16 mouse cellular contexts compared by ENCODE assay signal in genomic region chr2:39157916-39158315, GRCm38 (mm10). TPM values are rescaled to one million over a fixed set of nuclear protein-coding genes. Genes with fewer than 3 reads are reported as not detected.
A peak's percentile ranks its signal among the peaks of the same experiment; 100 is the strongest.
DNase-seq lines count a peak whose midpoint lies in the region; ATAC-seq and TF ChIP-seq lines count a peak whose summit lies in the region.
"Had no signal": no experiment of that assay in that cellular context is flagged by ENCODE, and none has a peak within 500 bp of the region (broad histone marks: within the 10 kb centered on the region; RNA-seq: fewer than 3 reads in every experiment).

No protein-coding gene starts in this region.

- no peaks in the 10 kb centered on the region for H3K27me3 ChIP-seq in heart, embryonic 11.5 days (ENCODE audit: control insufficient read depth, insufficient read depth, low read length)
- H3K27me3 ChIP-seq in kidney, postnatal 0 days (ENCODE audit: insufficient read depth, low read length), result no peaks in the 10 kb centered on the region
- no peaks in the 10 kb centered on the region for H3K27me3 ChIP-seq in kidney, embryonic 16.5 days (ENCODE audit: insufficient read depth, low read length)
- H3K27me3 ChIP-seq in midbrain, postnatal 0 days (ENCODE audit: insufficient read depth, low read length), result no peaks in the 10 kb centered on the region
- no peaks in the 10 kb centered on the region for H3K27me3 ChIP-seq in midbrain, embryonic 16.5 days (ENCODE audit: control insufficient read depth, insufficient read depth, low read depth, low read length)
- H3K27me3 ChIP-seq: embryonic facial prominence, embryonic 12.5 days; hindbrain, embryonic 15.5 days; limb, embryonic 13.5 days had no signal

- H3K9me3 ChIP-seq in heart, embryonic 11.5 days (replicated peaks; ENCODE audit: control insufficient read depth, low read length), result no peaks in the 10 kb centered on the region
- no peaks in the 10 kb centered on the region for H3K9me3 ChIP-seq in kidney, postnatal 0 days (replicated peaks; ENCODE audit: low read length)
- H3K9me3 ChIP-seq in kidney, embryonic 16.5 days (ENCODE audit: low read length), result no peaks in the 10 kb centered on the region
- H3K9me3 ChIP-seq in midbrain, postnatal 0 days (ENCODE audit: low read length), result no peaks in the 10 kb centered on the region
- H3K9me3 ChIP-seq in midbrain, embryonic 16.5 days (replicated peaks; ENCODE audit: control insufficient read depth, low read length, poor library complexity, severe bottlenecking), result no peaks in the 10 kb centered on the region
- H3K9me3 ChIP-seq: embryonic facial prominence, embryonic 12.5 days; hindbrain, embryonic 15.5 days; limb, embryonic 13.5 days had no signal

- H3K36me3 ChIP-seq in heart, embryonic 11.5 days (ENCODE audit: control insufficient read depth, insufficient read depth, low read length), result no peaks in the 10 kb centered on the region
- no peaks in the 10 kb centered on the region for H3K36me3 ChIP-seq in kidney, postnatal 0 days (ENCODE audit: insufficient read depth, low read length)
- no peaks in the 10 kb centered on the region for H3K36me3 ChIP-seq in kidney, embryonic 16.5 days (ENCODE audit: insufficient read depth, low read length)
- H3K36me3 ChIP-seq in midbrain, postnatal 0 days (ENCODE audit: insufficient read depth, low read length), result peaks cover 3% of the 10 kb centered on the region; the same call in 1 of the 2 replicates
- peaks cover 4% of the 10 kb centered on the region; the same call in 1 of the 2 replicates for H3K36me3 ChIP-seq in midbrain, embryonic 16.5 days (ENCODE audit: control insufficient read depth, insufficient read depth, low read length)

- no peak for ATAC-seq in heart, embryonic 11.5 days (replicated peaks; ENCODE audit: insufficient number of reproducible peaks, low FRiP score, low TSS enrichment)
- no peak for ATAC-seq in kidney, postnatal 0 days (replicated peaks; ENCODE audit: low FRiP score, low read depth)
- ATAC-seq in kidney, embryonic 16.5 days (ENCODE audit: low FRiP score, low TSS enrichment), result no peak
- no peak for ATAC-seq in midbrain, postnatal 0 days (ENCODE audit: low FRiP score)
- no peak for ATAC-seq in midbrain, embryonic 16.5 days
- no peak for ATAC-seq in activated CD4-positive, CD25-positive, alpha-beta regulatory T cell, adult 4 months
- ATAC-seq: intestine, postnatal 0 days had no signal

- no peak overlapping the region for H3K9ac ChIP-seq in heart, embryonic 11.5 days (ENCODE audit: low read depth, low read length)
- H3K9ac ChIP-seq in kidney, postnatal 0 days (ENCODE audit: low read depth, low read length), result no peak overlapping the region
- H3K9ac ChIP-seq in kidney, embryonic 16.5 days (replicated peaks; ENCODE audit: low read length), result no peak overlapping the region
- no peak overlapping the region for H3K9ac ChIP-seq in midbrain, postnatal 0 days (replicated peaks; ENCODE audit: low read length, poor library complexity, severe bottlenecking)
- no peak overlapping the region for H3K9ac ChIP-seq in midbrain, embryonic 16.5 days (ENCODE audit: low read depth, low read length)
- H3K9ac ChIP-seq: embryonic facial prominence, embryonic 12.5 days; hindbrain, embryonic 15.5 days; limb, embryonic 13.5 days had no signal

- no peak overlapping the region for H3K4me2 ChIP-seq in heart, embryonic 11.5 days
- H3K4me2 ChIP-seq in kidney, postnatal 0 days (ENCODE audit: low read length), result no peak overlapping the region
- H3K4me2 ChIP-seq in kidney, embryonic 16.5 days (replicated peaks; ENCODE audit: low read depth, low read length), result no peak overlapping the region
- H3K4me2 ChIP-seq in midbrain, postnatal 0 days (ENCODE audit: low read depth, low read length, poor library complexity, severe bottlenecking), result no peak overlapping the region
- H3K4me2 ChIP-seq in midbrain, embryonic 16.5 days (ENCODE audit: low read length), result no peak overlapping the region
- H3K4me2 ChIP-seq: embryonic facial prominence, embryonic 12.5 days; hindbrain, embryonic 15.5 days; limb, embryonic 13.5 days had no signal

- peak; percentile 9 for DNase-seq in heart, adult 11 months
- DNase-seq in kidney, postnatal 0 days (ENCODE audit: low spot score), result peak; percentile 55
- peak; percentile 4 for DNase-seq in midbrain, postnatal 0 days (ENCODE audit: low spot score)
- DNase-seq: adrenal gland, adult 2 months; cerebellum, adult 18-20 months; gastrocnemius, postnatal 25 days; lung, postnatal 36 days; right cerebral cortex, postnatal 14 days had no signal

- 72% methylated on average over 1 of the region's 1 CpGs for WGBS in heart, embryonic 11.5 days (ENCODE audit: insufficient replicate concordance)
- 38% methylated on average over 1 of the region's 1 CpGs for WGBS in kidney, postnatal 0 days
- 52% methylated on average over 1 of the region's 1 CpGs for WGBS in kidney, embryonic 16.5 days
- 76% methylated on average over 1 of the region's 1 CpGs for WGBS in midbrain, postnatal 0 days
- WGBS in midbrain, embryonic 16.5 days, result 92% methylated on average over 1 of the region's 1 CpGs

- no peaks in the 10 kb centered on the region for H3K4me1 ChIP-seq in heart, embryonic 11.5 days (ENCODE audit: control insufficient read depth, insufficient read depth, low read length)
- no peaks in the 10 kb centered on the region for H3K4me1 ChIP-seq in kidney, postnatal 0 days (replicated peaks; ENCODE audit: insufficient read depth, low read length)
- H3K4me1 ChIP-seq in kidney, embryonic 16.5 days (ENCODE audit: insufficient read depth, low read length), result peaks cover 3% of the 10 kb centered on the region; the same call in 1 of the 2 replicates
- H3K4me1 ChIP-seq in midbrain, postnatal 0 days (ENCODE audit: insufficient read depth, low read length), result no peaks in the 10 kb centered on the region
- no peaks in the 10 kb centered on the region for H3K4me1 ChIP-seq in midbrain, embryonic 16.5 days (ENCODE audit: control insufficient read depth, insufficient read depth, low read length)
- H3K4me1 ChIP-seq: embryonic facial prominence, embryonic 12.5 days; hindbrain, embryonic 15.5 days; limb, embryonic 13.5 days had no signal

- no peak overlapping the region for H3K4me3 ChIP-seq in heart, embryonic 11.5 days (ENCODE audit: low read depth, low read length)
- H3K4me3 ChIP-seq in kidney, postnatal 0 days (replicated peaks; ENCODE audit: low read depth, low read length), result no peak overlapping the region
- H3K4me3 ChIP-seq in kidney, embryonic 16.5 days (ENCODE audit: low read length), result no peak overlapping the region
- H3K4me3 ChIP-seq in midbrain, postnatal 0 days (ENCODE audit: low read depth, low read length), result no peak overlapping the region
- no peak overlapping the region for H3K4me3 ChIP-seq in midbrain, embryonic 16.5 days (ENCODE audit: low read depth, low read length)
- H3K4me3 ChIP-seq: embryonic facial prominence, embryonic 12.5 days; hindbrain, embryonic 15.5 days; limb, embryonic 13.5 days had no signal

- TF ChIP-seq CTCF in kidney, postnatal 0 days (IDR thresholded peaks at IDR 0.05; ENCODE audit: low read depth), result no peak
- no peak for TF ChIP-seq CTCF in midbrain, postnatal 0 days (IDR thresholded peaks at IDR 0.05)

- H3K27ac ChIP-seq in heart, embryonic 11.5 days (ENCODE audit: low read depth, low read length), result no peak overlapping the region
- no peak overlapping the region for H3K27ac ChIP-seq in kidney, postnatal 0 days
- H3K27ac ChIP-seq in kidney, embryonic 16.5 days (ENCODE audit: low read length), result no peak overlapping the region
- no peak overlapping the region for H3K27ac ChIP-seq in midbrain, postnatal 0 days (ENCODE audit: low read depth, low read length)
- no peak overlapping the region for H3K27ac ChIP-seq in midbrain, embryonic 16.5 days (ENCODE audit: low read length)
- H3K27ac ChIP-seq: embryonic facial prominence, embryonic 12.5 days; hindbrain, embryonic 15.5 days; limb, embryonic 13.5 days had no signal

RNA-seq across cellular contexts. Expression of gene Scai, which starts 32.6 kb away (rescaled TPM):
- 5.0 and 6.5 TPM in 2 replicates for polyA plus RNA-seq in heart, embryonic 11.5 days (2014; fragmentation: Nextera tagmentation; extraction: Ambion mirVana)
- 5.4 and 6.7 TPM in 2 replicates for polyA plus RNA-seq in kidney, postnatal 0 days (2015; fragmentation: Nextera tagmentation; extraction: Ambion mirVana)
- polyA plus RNA-seq in kidney, embryonic 16.5 days (2015; fragmentation: Nextera tagmentation; extraction: Ambion mirVana), result 7.7 and 10.1 TPM in 2 replicates
- 59.5 and 78.3 TPM in 2 replicates for total RNA-seq in midbrain, postnatal 0 days (2014; rRNA removed)
- polyA plus RNA-seq in midbrain, postnatal 0 days (2015; fragmentation: Nextera tagmentation; extraction: Ambion mirVana), result 12.1 and 13.8 TPM in 2 replicates
- 18.7 and 22.8 TPM in 2 replicates for polyA plus RNA-seq in midbrain, embryonic 16.5 days (2015; fragmentation: Nextera tagmentation; extraction: Ambion mirVana)
- 10 to 100 TPM in 1 of 2 experiments, 1 to 10 TPM in 1; 10.0 to 15.0 TPM for polyA plus RNA-seq in activated CD4-positive, CD25-positive, alpha-beta regulatory T cell, adult 4 months (2017; shearing (Covaris generic))

Comparison
In these comparisons a context has a peak if more than half of its experiments do, and no peak if none do; other contexts are left out.
1. DNase-seq: peak in every context shown above with its lines; median percentile 55 in kidney, postnatal 0 days; 9 in heart, adult 11 months; 4 in midbrain, postnatal 0 days.